Mouse (Mus musculus) forebrain, embryonic 10.5 days (tissue): ENCODE measurements around the gene Med25. TPM values are rescaled to one million over a fixed set of nuclear protein-coding genes. Genes with fewer than 3 reads are reported as not detected.
"Not testable (repeated sequence)": the region's sequence is repeated elsewhere in the genome, so short reads cannot be mapped to it uniquely, and the experiment has no call there.

ENCODE experiments used
- DNase-seq: peaks from one replicate; pipeline ENCODE4 v3.0.0-alpha.2; 2017; ENCODE audit warnings: low spot score; ENCODE audit errors: extremely low spot score
- H3K27ac ChIP-seq: fragments of 300-500 bp; sonication (generic); 2 replicates; pipeline ENCODE4 v1.5.1; 2016; ENCODE audit warnings: mild to moderate bottlenecking
- H3K27me3 ChIP-seq: fragments of 300-500 bp; sonication (generic); 2 replicates; pipeline ENCODE4 v1.6.1; 2016; ENCODE audit warnings: mild to moderate bottlenecking; ENCODE audit not compliant: poor library complexity, severe bottlenecking
- H3K36me3 ChIP-seq: fragments of 300-500 bp; sonication (generic); replicated peaks from 2 replicates; pipeline ENCODE4 v1.6.1; 2016; ENCODE audit warnings: mild to moderate bottlenecking, moderate library complexity
- H3K4me1 ChIP-seq: fragments of 300-500 bp; sonication (generic); 2 replicates; pipeline ENCODE4 v1.6.1; 2016
- H3K4me3 ChIP-seq: fragments of 300-500 bp; sonication (generic); 2 replicates; pipeline ENCODE4 v1.5.1; 2016; ENCODE audit warnings: mild to moderate bottlenecking, moderate library complexity
- H3K9me3 ChIP-seq: fragments of 300-500 bp; sonication (generic); 2 replicates; pipeline ENCODE4 v1.6.1; 2016; ENCODE audit warnings: mild to moderate bottlenecking, moderate library complexity
- WGBS: fragments of 180-500 bp; shearing (Covaris S2); methylation state at CpG from one replicate; pipeline ENCODE4 v1.1.7; 2016; 5-methylcytosine and 5-hydroxymethylcytosine counted together
- polyA plus RNA-seq: library from polyadenylated mRNA; unstranded; fragments of >200 nt; fragmentation: Nextera tagmentation; extraction: Ambion mirVana; gene quantifications from 2 replicates; pipeline ENCODE4 v1.2.1, GENCODE M21; 2016

Med25 gene
- polyA plus RNA-seq, 1 experiment from 2014 or later, result 175 TPM

GRCm38 (mm10) chr7:44888256-44889105, 4.0 kb downstream of the Med25 start:
- 92% methylated on average over 13 of the region's 13 CpGs for WGBS
- Histone ChIP-seq H3K27ac (no peak overlapping the region), H3K9me3 (no peaks in the 10 kb centered on the region), H3K27me3 (no peaks in the 10 kb centered on the region), H3K4me1 (peaks cover 31% of the 10 kb centered on the region), H3K4me3 (no peak overlapping the region; the same call in 1 of the 2 replicates), H3K36me3 (peaks cover 75% of the 10 kb centered on the region)
- DNase-seq, result no peak

- WGBS, result 91% methylated on average over 7 of the region's 7 CpGs
- peaks cover 90% of the 10 kb centered on the region for H3K36me3 ChIP-seq
- no peak overlapping the region for H3K27ac ChIP-seq
- DNase-seq, result no peak
- peaks cover 25% of the 10 kb centered on the region for H3K4me1 ChIP-seq
- H3K4me3 ChIP-seq, result no peak overlapping the region; the same call in 1 of the 2 replicates
- H3K27me3 ChIP-seq, result no peaks in the 10 kb centered on the region
- no peaks in the 10 kb centered on the region for H3K9me3 ChIP-seq
Measured at GRCm38 (mm10) chr7:44886964-44887363, 5.5 kb downstream of the Med25 start.

GRCm38 (mm10) chr7:44884637-44885036, 7.9 kb downstream of the Med25 start:
- no peaks in the 10 kb centered on the region for H3K9me3 ChIP-seq
- H3K27ac ChIP-seq, result no peak overlapping the region
- peaks cover 9% of the 10 kb centered on the region for H3K4me1 ChIP-seq
- peaks cover 100% of the 10 kb centered on the region for H3K36me3 ChIP-seq
- DNase-seq, result no peak
- no peaks in the 10 kb centered on the region for H3K27me3 ChIP-seq
- 95% methylated on average over 5 of the region's 5 CpGs for WGBS
- no peak overlapping the region; the same call in 1 of the 2 replicates for H3K4me3 ChIP-seq

- Histone ChIP-seq H3K27me3 (no peaks in the 10 kb centered on the region), H3K36me3 (peaks cover 100% of the 10 kb centered on the region), H3K4me1 (peaks cover 9% of the 10 kb centered on the region), H3K9me3 (no peaks in the 10 kb centered on the region), H3K4me3 (no peak overlapping the region), H3K27ac (no peak overlapping the region)
- DNase-seq, result no peak
- WGBS, result 93% methylated on average over 3 of the region's 3 CpGs
Measured at GRCm38 (mm10) chr7:44883036-44883435, 9.5 kb downstream of the Med25 start.

- Histone ChIP-seq H3K27me3 (no peaks in the 10 kb centered on the region), H3K27ac (no peak overlapping the region), H3K4me3 (no peak overlapping the region), H3K9me3 (no peaks in the 10 kb centered on the region), H3K4me1 (peaks cover 7% of the 10 kb centered on the region), H3K36me3 (peaks cover 77% of the 10 kb centered on the region)
- WGBS, result 90% methylated on average over 14 of the region's 14 CpGs
- DNase-seq, result no peak
Measured at GRCm38 (mm10) chr7:44877833-44878232, 14.7 kb downstream of the Med25 start.

- not testable (repeated sequence) for DNase-seq, H3K4me3 ChIP-seq, H3K27me3 ChIP-seq, H3K9me3 ChIP-seq, H3K27ac ChIP-seq
- WGBS, result 88% methylated on average over 2 of the region's 2 CpGs
- Histone ChIP-seq H3K4me1 (peaks cover 42% of the 10 kb centered on the region), H3K36me3 (peaks cover 33% of the 10 kb centered on the region)
Measured at GRCm38 (mm10) chr7:44871774-44872173, 20.7 kb downstream of the Med25 start.

- DNase-seq, result no peak
- 74% methylated on average over 1 of the region's 1 CpGs for WGBS
- H3K4me3 ChIP-seq, result no peak overlapping the region
- H3K9me3 ChIP-seq, result no peaks in the 10 kb centered on the region
- peaks cover 33% of the 10 kb centered on the region for H3K36me3 ChIP-seq
- H3K4me1 ChIP-seq, result peaks cover 48% of the 10 kb centered on the region
- no peak overlapping the region for H3K27ac ChIP-seq
- no peaks in the 10 kb centered on the region for H3K27me3 ChIP-seq
Measured at GRCm38 (mm10) chr7:44871181-44871580, 21.3 kb downstream of the Med25 start.

- DNase-seq, result no peak
- Histone ChIP-seq H3K4me3 (peak overlapping the region; percentile 72), H3K36me3 (peaks cover 33% of the 10 kb centered on the region), H3K27ac (peak overlapping the region; percentile 96), H3K27me3 (no peaks in the 10 kb centered on the region), H3K4me1 (peaks cover 53% of the 10 kb centered on the region), H3K9me3 (no peaks in the 10 kb centered on the region)
- WGBS, result 81% methylated on average over 6 of the region's 6 CpGs
Measured at GRCm38 (mm10) chr7:44870614-44871013, 21.9 kb downstream of the Med25 start.

GRCm38 (mm10) chr7:44869697-44870528, 22.6 kb downstream of the Med25 start, which contains the start of gene Ptov1:
Gene Ptov1 (minus strand): TSS chr7:44869788.
- Histone ChIP-seq H3K4me1 (peaks cover 60% of the 10 kb centered on the region), H3K36me3 (peaks cover 35% of the 10 kb centered on the region), H3K9me3 (no peaks in the 10 kb centered on the region), H3K27ac (peak within 1 kb of the TSS; percentile 96), H3K4me3 (peak within 1 kb of the TSS; percentile 72), H3K27me3 (no peaks in the 10 kb centered on the region)
- peak; percentile 96 for DNase-seq
- 13% methylated on average over 29 of the region's 29 CpGs for WGBS

GRCm38 (mm10) chr7:44868919-44869696, 23.4 kb downstream of the Med25 start:
- Histone ChIP-seq H3K27me3 (no peaks in the 10 kb centered on the region), H3K9me3 (no peaks in the 10 kb centered on the region), H3K4me3 (peak overlapping the region; percentile 72), H3K27ac (peak overlapping the region; percentile 96), H3K4me1 (peaks cover 66% of the 10 kb centered on the region), H3K36me3 (peaks cover 43% of the 10 kb centered on the region)
- peak; percentile 76 for DNase-seq
- under 1% methylated on average over 92 of the region's 108 CpGs for WGBS

- Histone ChIP-seq H3K27me3 (no peaks in the 10 kb centered on the region), H3K27ac (peak overlapping the region; percentile 96), H3K36me3 (peaks cover 50% of the 10 kb centered on the region), H3K9me3 (no peaks in the 10 kb centered on the region), H3K4me3 (peak overlapping the region; percentile 72), H3K4me1 (peaks cover 63% of the 10 kb centered on the region)
- no peak for DNase-seq
- WGBS, result 9% methylated on average over 16 of the region's 16 CpGs
Measured at GRCm38 (mm10) chr7:44868465-44868864, 24.0 kb downstream of the Med25 start.

GRCm38 (mm10) chr7:44867802-44868201, 24.7 kb downstream of the Med25 start:
- H3K4me1 ChIP-seq, result peaks cover 59% of the 10 kb centered on the region
- no peak for DNase-seq
- peak overlapping the region; percentile 72 for H3K4me3 ChIP-seq
- no peaks in the 10 kb centered on the region for H3K27me3 ChIP-seq
- H3K36me3 ChIP-seq, result peaks cover 56% of the 10 kb centered on the region
- peak overlapping the region; percentile 96 for H3K27ac ChIP-seq
- H3K9me3 ChIP-seq, result no peaks in the 10 kb centered on the region
- 68% methylated on average over 9 of the region's 9 CpGs for WGBS
